ENCODE assay signal across 9 mouse cellular contexts in genomic region chr2:52756691-52757090, GRCm38 (mm10). TPM values are rescaled to one million over a fixed set of nuclear protein-coding genes. Genes with fewer than 3 reads are reported as not detected.
DNase-seq lines count a peak whose midpoint lies in the region; ATAC-seq and TF ChIP-seq lines count a peak whose summit lies in the region.
"Had no signal": no experiment of that assay in that cellular context is flagged by ENCODE, and none has a peak within 500 bp of the region (broad histone marks: within the 10 kb centered on the region; RNA-seq: fewer than 3 reads in every experiment).

No protein-coding gene starts in this region.

- intact Hi-C loops in left cerebral cortex, adult 2 months (cut with DNase I) = loop anchor here (5.0 kb wide), 4 partner anchors 251 to 1361 kb away; partner anchors contain the start of genes Arl6ip6 and Prpf40a

- peak; percentile 21 to 44 for DNase-seq in cerebellum, adult 18-20 months
- no peak for DNase-seq in left cerebral cortex, adult 2 months (ENCODE audit: extremely low spot score in 1 of 2, low spot score in 2 of 2)
- DNase-seq in left cerebral cortex, adult 11 months (ENCODE audit: low spot score) = no peak
- DNase-seq in R1 (ENCODE audit: low read depth, low spot score) = peak; percentile 46
- DNase-seq in induced T-regulatory cell, adult 2 months (ENCODE audit: low read depth) = peak; percentile 66
- DNase-seq in thymus, postnatal 4 days = peak; percentile 39
- DNase-seq in spleen, postnatal 4 days (ENCODE audit: low spot score in 2 of 2) = no peak

- H3K27ac ChIP-seq in left cerebral cortex, adult 2 months = no peak overlapping the region
- H3K27ac ChIP-seq: heart, embryonic 13.5 days had no signal

- H3K4me3 ChIP-seq in left cerebral cortex, adult 2 months = no peak overlapping the region
- H3K4me3 ChIP-seq: heart, embryonic 13.5 days had no signal

- TF ChIP-seq CTCF in left cerebral cortex, adult 2 months (IDR thresholded peaks at IDR 0.05) = peak; percentile 94

- no peak for ATAC-seq in cerebellum, adult (ENCODE audit: insufficient number of reproducible peaks, low FRiP score, low TSS enrichment)

RNA-seq across cellular contexts. Expression of gene Stam2, which starts 14.6 kb away (rescaled TPM):
- total RNA-seq in left cerebral cortex, adult 2 months (2021) = 10 to 100 TPM; 25.2 to 26.6 TPM

Comparison
In these comparisons a context has a peak if more than half of its experiments do, and no peak if none do; other contexts are left out.
1. DNase-seq: peak in cerebellum, adult 18-20 months (2 of 2), R1 (single experiment), induced T-regulatory cell, adult 2 months (single experiment) and thymus, postnatal 4 days (single experiment); none in left cerebral cortex, adult 2 months (0 of 2), left cerebral cortex, adult 11 months (single experiment) and spleen, postnatal 4 days (0 of 2).